Mouse (Mus musculus) A20 (cell line): ENCODE measurements around the gene Dnase1l1.
A peak's percentile ranks its signal among the peaks of the same experiment; 100 is the strongest.

Experiments
- DNase-seq: peaks from one replicate; pipeline ENCODE4 v3.0.0-alpha.2; 2011; ENCODE audit warnings: low read depth, low spot score

Gene Dnase1l1

GRCm38 (mm10) chrX:74281732-74282394 is at the start of gene Dnase1l1, which contains the start of gene Taz:
Gene Dnase1l1 (minus strand): TSS chrX:74282337.
Gene Taz (plus strand): TSS chrX:74281912.
- peak; percentile 74 for DNase-seq

- DNase-seq, result no peak
These were observed 48.2 kb upstream of the Dnase1l1 start for GRCm38 (mm10) chrX:74330166-74330930.

- no peak for DNase-seq
These were observed 47.1 kb upstream of the Dnase1l1 start for GRCm38 (mm10) chrX:74329215-74329671.

GRCm38 (mm10) chrX:74328725-74329161 is 46.6 kb upstream of the Dnase1l1 start, which contains the start of gene Plxna3:
Gene Plxna3 (plus strand): TSS chrX:74329066.
- peak; percentile 85 for DNase-seq

GRCm38 (mm10) chrX:74312540-74313464 is 30.7 kb upstream of the Dnase1l1 start, which contains the start of gene Fam50a:
Gene Fam50a (plus strand): TSS chrX:74313033.
- peak; percentile 87 for DNase-seq

- peak; percentile 89 for DNase-seq
These were observed 22.9 kb upstream of the Dnase1l1 start, which contains the start of gene Gdi1 for GRCm38 (mm10) chrX:74304867-74305700. Gene Gdi1 (plus strand): TSS chrX:74304998.

GRCm38 (mm10) chrX:74299721-74300120 is 17.6 kb upstream of the Dnase1l1 start:
- no peak for DNase-seq

GRCm38 (mm10) chrX:74298348-74298747 is 16.2 kb upstream of the Dnase1l1 start:
- no peak for DNase-seq

DNA sequence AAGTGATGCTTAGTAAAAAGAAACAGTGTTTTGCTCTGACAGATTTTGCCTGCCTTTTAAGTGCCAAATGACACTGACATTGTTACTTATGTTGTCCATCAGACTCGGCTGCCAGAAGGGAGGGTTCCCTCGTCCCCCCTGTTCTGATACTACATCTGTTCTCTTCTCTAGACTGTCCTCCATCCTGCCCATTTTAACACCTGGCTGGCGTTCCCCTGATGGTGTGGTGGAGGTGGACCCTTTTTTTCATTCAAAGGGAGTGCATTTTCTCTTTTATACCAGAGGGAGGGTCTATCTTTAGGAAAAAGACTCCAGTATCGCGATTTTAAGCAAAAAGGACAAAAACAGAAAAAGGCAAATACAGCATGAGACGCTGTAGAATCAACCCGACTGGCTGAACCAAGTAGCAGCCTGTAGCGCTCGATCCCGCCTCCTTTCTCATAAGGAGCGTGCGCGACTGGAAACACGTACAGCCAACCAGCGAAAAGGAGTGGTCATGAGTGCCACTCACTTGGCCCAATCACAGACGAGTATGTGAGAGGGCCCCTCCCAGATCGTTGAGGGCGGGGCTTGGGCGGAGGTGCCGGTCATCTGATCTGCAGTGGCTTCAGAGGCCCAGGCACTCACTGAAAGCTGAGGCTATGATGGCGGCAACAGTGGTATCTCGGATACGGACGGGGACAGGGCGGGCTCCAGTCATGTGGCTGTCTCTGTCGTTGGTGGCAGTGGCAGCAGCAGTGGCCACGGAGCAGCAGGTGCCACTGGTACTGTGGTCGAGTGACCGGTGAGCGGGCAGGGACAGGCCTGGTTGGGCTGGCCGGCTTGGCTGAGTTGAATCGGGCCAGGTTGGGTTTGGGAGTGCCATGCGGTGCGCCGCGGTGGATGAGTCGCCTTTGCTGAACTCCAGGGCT is 14.7 kb upstream of the Dnase1l1 start, which contains the start of gene Atp6ap1:
TSS of gene Atp6ap1 (plus strand) at position 560 of the 911 bp plus-strand sequence.
- DNase-seq, result peak; percentile 92

DNA sequence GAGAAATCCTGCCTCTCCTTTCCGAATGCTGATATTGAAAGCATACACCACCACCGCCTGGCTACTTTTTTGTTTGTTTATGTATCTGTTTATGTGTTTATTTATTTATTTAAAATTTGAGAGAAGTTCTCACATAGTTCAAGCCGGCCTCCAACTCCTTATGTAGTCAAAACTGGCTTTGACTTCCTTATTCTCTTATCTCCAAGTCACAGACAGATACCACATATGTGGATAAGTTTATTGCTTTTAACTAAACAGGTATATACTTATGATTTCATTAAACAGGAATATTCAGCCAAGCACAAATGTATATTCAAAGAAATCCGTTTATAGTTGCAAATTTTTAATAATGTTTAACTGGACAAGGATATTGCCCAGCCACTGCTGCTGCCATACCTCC is 11.3 kb upstream of the Dnase1l1 start:
- no peak for DNase-seq

DNA sequence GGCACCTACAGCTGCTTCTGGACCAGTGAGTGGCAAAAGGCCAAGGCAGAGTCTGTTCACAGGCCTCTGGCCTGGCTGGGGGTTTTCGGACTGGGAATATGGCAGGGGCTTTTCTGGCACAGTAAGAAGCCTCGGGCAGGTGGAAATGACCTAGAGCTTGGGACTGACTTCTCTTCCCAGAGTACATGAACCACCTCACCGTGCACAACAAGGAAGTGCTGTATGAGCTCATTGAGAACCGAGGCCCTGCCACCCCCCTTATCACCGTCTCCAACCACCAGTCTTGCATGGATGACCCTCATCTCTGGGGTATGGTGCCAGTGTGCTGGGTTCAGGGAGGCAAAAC is 928 bp upstream of the Dnase1l1 start:
- DNase-seq, result no peak

- peak; percentile 89 for DNase-seq
These were observed 406 bp upstream of the Dnase1l1 start for GRCm38 (mm10) chrX:74282395-74283091.

DNA sequence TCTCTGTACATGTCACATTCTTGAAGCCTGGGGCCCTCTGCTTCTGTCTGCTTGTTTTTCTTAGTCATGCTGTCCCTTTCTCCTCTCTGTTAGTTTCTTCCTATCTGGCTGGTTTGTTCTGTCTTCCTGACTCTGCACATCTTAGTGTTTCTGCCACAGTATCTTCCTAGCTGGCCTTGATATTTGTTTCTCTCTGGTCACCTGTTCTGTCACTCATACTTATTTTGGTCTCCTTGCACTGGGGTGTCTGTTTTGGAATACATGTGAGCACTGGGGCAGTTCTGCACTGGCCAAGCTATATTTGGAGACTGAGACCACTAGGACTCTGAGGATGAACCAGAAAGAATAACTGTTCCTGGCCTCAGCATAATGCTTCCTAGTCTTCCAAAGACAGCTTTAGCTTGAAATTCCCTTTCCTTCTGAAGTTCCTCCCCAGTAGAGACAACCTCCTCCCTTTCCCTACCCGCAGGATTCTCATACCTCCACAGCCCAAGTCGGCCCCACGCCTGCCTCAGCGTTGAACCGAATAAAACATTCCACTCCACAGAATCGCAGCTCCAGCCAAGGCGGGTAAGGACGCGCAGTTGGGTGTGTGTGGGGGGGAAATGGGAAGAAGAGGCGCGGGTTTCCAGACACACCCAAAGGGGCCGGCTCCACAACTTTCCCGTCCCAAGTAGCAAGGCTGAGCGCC is 951 bp downstream of the Dnase1l1 start:
- no peak for DNase-seq

GRCm38 (mm10) chrX:74277916-74278315 is 4.2 kb downstream of the Dnase1l1 start:
- peak; percentile 13 for DNase-seq

GRCm38 (mm10) chrX:74273422-74274322 is 8.5 kb downstream of the Dnase1l1 start:
- DNase-seq, result peak; percentile 31

GRCm38 (mm10) chrX:74270902-74271551 is 11.1 kb downstream of the Dnase1l1 start:
- DNase-seq, result peak; percentile 54
